Mouse (Mus musculus) liver, embryonic 12.5 days (tissue): Measurements from ENCODE around the gene Eya4. TPM values are rescaled to one million over a fixed set of nuclear protein-coding genes. Genes with fewer than 3 reads are reported as not detected.

ENCODE experiments used
- ATAC-seq: fragments of 200-750 bp; cut with Nextera tagmentation; 2 replicates; pipeline ENCODE4 v1.8.0; 2017; ENCODE audit warnings: moderate number of reproducible peaks, mild to moderate bottlenecking, moderate library complexity
- H3K27ac ChIP-seq: fragments of 300-500 bp; sonication (generic); 2 replicates; pipeline ENCODE4 v1.5.1; 2016; ENCODE audit warnings: mild to moderate bottlenecking
- H3K27me3 ChIP-seq: fragments of 300-500 bp; sonication (generic); replicated peaks from 2 replicates; pipeline ENCODE4 v1.6.1; 2016; ENCODE audit warnings: mild to moderate bottlenecking, moderate library complexity
- H3K36me3 ChIP-seq: fragments of 300-500 bp; sonication (generic); 2 replicates; pipeline ENCODE4 v1.6.1; 2016; ENCODE audit warnings: mild to moderate bottlenecking, moderate library complexity
- H3K4me1 ChIP-seq: fragments of 300-500 bp; sonication (generic); 2 replicates; pipeline ENCODE4 v1.6.1; 2016
- H3K4me2 ChIP-seq: fragments of 300-500 bp; sonication (generic); 2 replicates; pipeline ENCODE4 v1.6.1; 2016; ENCODE audit warnings: mild to moderate bottlenecking, moderate library complexity
- H3K4me3 ChIP-seq: fragments of 300-500 bp; sonication (generic); 2 replicates; pipeline ENCODE4 v1.5.1; 2016; ENCODE audit warnings: mild to moderate bottlenecking, moderate library complexity
- H3K9ac ChIP-seq: fragments of 300-500 bp; sonication (generic); 2 replicates; pipeline ENCODE4 v1.6.1; 2016; ENCODE audit warnings: mild to moderate bottlenecking, moderate library complexity
- H3K9me3 ChIP-seq: fragments of 300-500 bp; sonication (generic); replicated peaks from 2 replicates; pipeline ENCODE4 v1.6.1; 2016; ENCODE audit warnings: mild to moderate bottlenecking, moderate library complexity
- WGBS: fragments of 180-500 bp; shearing (Covaris S2); methylation state at CpG from one replicate; pipeline ENCODE4 v1.1.7; 2016; ENCODE audit not compliant: insufficient replicate concordance; 5-methylcytosine and 5-hydroxymethylcytosine counted together
- polyA plus RNA-seq: library from polyadenylated mRNA; unstranded; fragments of >200 nt; fragmentation: Nextera tagmentation; extraction: Ambion mirVana; gene quantifications from 2 replicates; pipeline ENCODE4 v1.2.1, GENCODE M21; 2016

The Eya4 gene
- polyA plus RNA-seq, 1 experiment from 2014 or later: 0.29 TPM

GRCm38 (mm10) chr10:23126529-23126928 lies 224.1 kb downstream of the Eya4 start:
- Histone ChIP-seq H3K9ac (no peak overlapping the region), H3K4me3 (no peak overlapping the region), H3K36me3 (no peaks in the 10 kb centered on the region), H3K4me2 (no peak overlapping the region), H3K9me3 (no peaks in the 10 kb centered on the region), H3K4me1 (no peaks in the 10 kb centered on the region), H3K27ac (no peak overlapping the region), H3K27me3 (no peaks in the 10 kb centered on the region)
- no peak for ATAC-seq
- WGBS: 76% methylated on average over 5 of the region's 5 CpGs

- 40% methylated on average over 2 of the region's 2 CpGs for WGBS
- no peaks in the 10 kb centered on the region for H3K27me3 ChIP-seq
Measured at GRCm38 (mm10) chr10:23120437-23120836, 230.1 kb downstream of the Eya4 start.

GRCm38 (mm10) chr10:23116786-23117410 lies 233.7 kb downstream of the Eya4 start:
- Histone ChIP-seq H3K27ac (no peak overlapping the region), H3K9me3 (no peaks in the 10 kb centered on the region), H3K4me3 (no peak overlapping the region), H3K4me1 (0 out of 2 replicates have a peak, but pooled peaks cover 2% of the 10 kb centered on the region), H3K9ac (no peak overlapping the region), H3K27me3 (no peaks in the 10 kb centered on the region), H3K4me2 (peak overlapping the region; percentile 36), H3K36me3 (no peaks in the 10 kb centered on the region)
- ATAC-seq: peak; percentile 57; the same call in 1 of the 2 replicates
- WGBS: 39% methylated on average over 10 of the region's 10 CpGs

More at GRCm38 (mm10) chr10:23120437-23120836, 230.1 kb downstream of the Eya4 start:
- Histone ChIP-seq H3K4me3 (no peak overlapping the region), H3K9me3 (no peaks in the 10 kb centered on the region), H3K4me2 (no peak overlapping the region), H3K9ac (no peak overlapping the region), H3K27ac (no peak overlapping the region), H3K36me3 (no peaks in the 10 kb centered on the region), H3K4me1 (0 out of 2 replicates have a peak, but pooled peaks cover under 1% of the 10 kb centered on the region)
- ATAC-seq: no peak

- no peaks in the 10 kb centered on the region for H3K36me3 ChIP-seq
- 0 out of 2 replicates have a peak, but pooled peaks cover 2% of the 10 kb centered on the region for H3K4me1 ChIP-seq
- no peaks in the 10 kb centered on the region for H3K27me3 ChIP-seq
- H3K9ac ChIP-seq: no peak overlapping the region
- no peak overlapping the region for H3K27ac ChIP-seq
- H3K4me3 ChIP-seq: no peak overlapping the region
- H3K9me3 ChIP-seq: no peaks in the 10 kb centered on the region
- 43% methylated on average over 8 of the region's 8 CpGs for WGBS
- H3K4me2 ChIP-seq: peak overlapping the region; percentile 36
- peak; percentile 55 for ATAC-seq
Measured at GRCm38 (mm10) chr10:23116063-23116462, 234.5 kb downstream of the Eya4 start.

GRCm38 (mm10) chr10:23115321-23115720 lies 235.3 kb downstream of the Eya4 start:
- H3K27ac ChIP-seq: no peak overlapping the region
- ATAC-seq: peak; percentile 60; the same call in 1 of the 2 replicates
- 49% methylated on average over 3 of the region's 3 CpGs for WGBS
- H3K9ac ChIP-seq: no peak overlapping the region
- no peaks in the 10 kb centered on the region for H3K9me3 ChIP-seq
- H3K4me2 ChIP-seq: no peak overlapping the region
- no peaks in the 10 kb centered on the region for H3K36me3 ChIP-seq
- 0 out of 2 replicates have a peak, but pooled peaks cover 2% of the 10 kb centered on the region for H3K4me1 ChIP-seq
- no peak overlapping the region for H3K4me3 ChIP-seq
- H3K27me3 ChIP-seq: no peaks in the 10 kb centered on the region

GRCm38 (mm10) chr10:23108122-23108521 lies 242.5 kb downstream of the Eya4 start:
- WGBS: 64% methylated on average over 4 of the region's 4 CpGs
- no peak overlapping the region for H3K4me3 ChIP-seq
- H3K9me3 ChIP-seq: no peaks in the 10 kb centered on the region
- H3K36me3 ChIP-seq: no peaks in the 10 kb centered on the region
- H3K4me1 ChIP-seq: no peaks in the 10 kb centered on the region
- no peaks in the 10 kb centered on the region for H3K27me3 ChIP-seq
- no peak for ATAC-seq
- H3K9ac ChIP-seq: no peak overlapping the region
- no peak overlapping the region for H3K4me2 ChIP-seq
- H3K27ac ChIP-seq: no peak overlapping the region

- H3K27me3 ChIP-seq: no peaks in the 10 kb centered on the region
- H3K36me3 ChIP-seq: no peaks in the 10 kb centered on the region
- no peak overlapping the region for H3K27ac ChIP-seq
- no peaks in the 10 kb centered on the region for H3K4me1 ChIP-seq
- H3K4me3 ChIP-seq: no peak overlapping the region
- H3K9me3 ChIP-seq: no peaks in the 10 kb centered on the region
- ATAC-seq: no peak
- 75% methylated on average over 7 of the region's 7 CpGs for WGBS
- no peak overlapping the region for H3K9ac ChIP-seq
- H3K4me2 ChIP-seq: no peak overlapping the region
Measured at GRCm38 (mm10) chr10:23092517-23092916, 258.1 kb downstream of the Eya4 start.

GRCm38 (mm10) chr10:23091552-23091951 lies 259.0 kb downstream of the Eya4 start:
- H3K4me3 ChIP-seq: no peak overlapping the region
- no peaks in the 10 kb centered on the region for H3K36me3 ChIP-seq
- no peak overlapping the region for H3K9ac ChIP-seq
- H3K4me1 ChIP-seq: no peaks in the 10 kb centered on the region
- no peak overlapping the region for H3K27ac ChIP-seq
- ATAC-seq: no peak
- no peaks in the 10 kb centered on the region for H3K9me3 ChIP-seq
- no peaks in the 10 kb centered on the region for H3K27me3 ChIP-seq
- H3K4me2 ChIP-seq: no peak overlapping the region
- 48% methylated on average over 3 of the region's 3 CpGs for WGBS

GRCm38 (mm10) chr10:23090323-23090722 lies 260.3 kb downstream of the Eya4 start:
- no peak for ATAC-seq
- Histone ChIP-seq H3K4me3 (no peak overlapping the region), H3K9ac (no peak overlapping the region), H3K9me3 (no peaks in the 10 kb centered on the region), H3K27ac (no peak overlapping the region), H3K4me2 (no peak overlapping the region), H3K36me3 (no peaks in the 10 kb centered on the region), H3K27me3 (no peaks in the 10 kb centered on the region), H3K4me1 (no peaks in the 10 kb centered on the region)
- 63% methylated on average over 1 of the region's 1 CpGs for WGBS

GRCm38 (mm10) chr10:23089271-23089670 lies 261.3 kb downstream of the Eya4 start:
- Histone ChIP-seq H3K27me3 (no peaks in the 10 kb centered on the region), H3K9ac (no peak overlapping the region), H3K4me1 (no peaks in the 10 kb centered on the region), H3K27ac (no peak overlapping the region), H3K4me2 (no peak overlapping the region), H3K36me3 (no peaks in the 10 kb centered on the region), H3K9me3 (no peaks in the 10 kb centered on the region), H3K4me3 (no peak overlapping the region)
- WGBS: 77% methylated on average over 6 of the region's 6 CpGs
- no peak for ATAC-seq

GRCm38 (mm10) chr10:23088764-23089163 lies 261.8 kb downstream of the Eya4 start:
- Histone ChIP-seq H3K36me3 (no peaks in the 10 kb centered on the region), H3K4me1 (no peaks in the 10 kb centered on the region), H3K4me2 (no peak overlapping the region), H3K9ac (no peak overlapping the region), H3K27ac (no peak overlapping the region), H3K4me3 (no peak overlapping the region), H3K27me3 (no peaks in the 10 kb centered on the region), H3K9me3 (no peaks in the 10 kb centered on the region)
- ATAC-seq: no peak
- 30% methylated on average over 3 of the region's 3 CpGs for WGBS

- no peaks in the 10 kb centered on the region for H3K9me3 ChIP-seq
- H3K4me1 ChIP-seq: no peaks in the 10 kb centered on the region
- H3K27ac ChIP-seq: no peak overlapping the region
- H3K4me3 ChIP-seq: no peak overlapping the region
- WGBS: 61% methylated on average over 21 of the region's 21 CpGs
- H3K36me3 ChIP-seq: no peaks in the 10 kb centered on the region
- ATAC-seq: no peak
- no peaks in the 10 kb centered on the region for H3K27me3 ChIP-seq
- H3K4me2 ChIP-seq: no peak overlapping the region
- no peak overlapping the region for H3K9ac ChIP-seq
Measured at GRCm38 (mm10) chr10:23086352-23087215, 264.0 kb downstream of the Eya4 start.
